Comparison of ENCODE assay signal across 8 mouse cellular contexts in the genomic region with DNA sequence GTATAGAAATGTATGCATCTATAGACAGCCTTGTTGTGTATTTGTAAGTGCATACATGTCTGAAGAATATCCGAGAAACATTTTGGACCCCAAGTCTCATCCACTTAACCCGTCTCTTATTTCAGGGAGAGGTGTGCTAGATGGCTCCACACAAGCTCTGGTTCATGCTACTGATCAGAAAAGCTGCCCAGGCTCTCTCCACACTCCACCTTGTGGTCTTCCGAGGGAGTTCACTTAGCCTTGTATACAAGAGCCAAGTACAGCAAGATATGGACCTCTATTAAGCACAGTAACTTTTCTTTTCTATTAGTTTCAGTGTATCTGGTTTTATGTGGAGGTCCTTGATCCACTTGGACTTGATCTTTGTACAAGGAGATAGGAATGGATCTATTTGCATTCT. TPM values are rescaled to one million over a fixed set of nuclear protein-coding genes. Genes with fewer than 3 reads are reported as not detected.
DNase-seq lines count a peak whose midpoint lies in the region; ATAC-seq and TF ChIP-seq lines count a peak whose summit lies in the region.

No protein-coding gene starts in this region.

- no peaks in the 10 kb centered on the region for H3K36me3 ChIP-seq in heart, embryonic 12.5 days

- H3K27ac ChIP-seq in heart, embryonic 12.5 days (ENCODE audit: poor library complexity, severe bottlenecking), result no peak overlapping the region

- H3K9ac ChIP-seq in heart, embryonic 12.5 days, result no peak overlapping the region

- no peak overlapping the region for H3K4me2 ChIP-seq in heart, embryonic 12.5 days

- WGBS in heart, embryonic 12.5 days, result 46% methylated on average over 3 of the region's 3 CpGs
- 40% methylated on average over 3 of the region's 3 CpGs for WGBS in lung, adult 2 months

- TF ChIP-seq CTCF in lung, adult 2 months (IDR thresholded peaks at IDR 0.05; ENCODE audit: insufficient read depth, low read length), result peak; percentile 57

- DNase-seq in heart, adult 8-10 months (ENCODE audit: low spot score), result peak; percentile 38
- peak; percentile 21 to 33 for DNase-seq in urinary bladder, adult 18-20 months (ENCODE audit: low spot score in 2 of 2)
- DNase-seq in urinary bladder, postnatal 4 days (ENCODE audit: low spot score in 2 of 2), result no peak
- peak; percentile 14 for DNase-seq in cerebellum, adult 8-10 months
- peak; percentile 41 to 55 for DNase-seq in heart, postnatal 36 days
- peak; percentile 14 for DNase-seq in lung, adult 2 months
- peak; percentile 64 for DNase-seq in testis, postnatal 10 days (ENCODE audit: low spot score)

- no peak for TF ChIP-seq POLR2A in lung, adult 2 months (IDR thresholded peaks at IDR 0.05; ENCODE audit: borderline replicate concordance, extremely low read depth, low read depth, low read length)

- ATAC-seq in heart, embryonic 12.5 days (ENCODE audit: insufficient number of reproducible peaks, low FRiP score), result no peak

- intact Hi-C loops in heart, postnatal 36 days (cut with DNase I), result loop anchor here (1.0 to 5.0 kb wide), 3 partner anchors 137 to 713 kb away; no protein-coding TSS in a partner anchor

- no peaks in the 10 kb centered on the region for H3K27me3 ChIP-seq in heart, embryonic 12.5 days (replicated peaks)

- H3K4me3 ChIP-seq in heart, embryonic 12.5 days, result no peak overlapping the region
- H3K4me3 ChIP-seq in lung, adult 2 months (replicated peaks; ENCODE audit: extremely low read depth, low read depth, low read length), result no peak overlapping the region

- H3K4me1 ChIP-seq in heart, embryonic 12.5 days (replicated peaks), result no peaks in the 10 kb centered on the region
- no peaks in the 10 kb centered on the region for H3K4me1 ChIP-seq in lung, adult 2 months (ENCODE audit: control insufficient read depth, insufficient read depth, low read length)

- H3K9me3 ChIP-seq in heart, embryonic 12.5 days (replicated peaks), result no peaks in the 10 kb centered on the region

RNA-seq across cellular contexts. Expression of a gene that starts 36.9 kb away (rescaled TPM):
- total RNA-seq in heart, adult 8-10 months (2022), result 10 to 100 TPM; 14.2 to 25.5 (median 15.2) TPM
- 0.08 and 0.15 TPM in 2 replicates for polyA plus RNA-seq in heart, embryonic 12.5 days (2016; fragmentation: Nextera tagmentation; extraction: Ambion mirVana)
- 10 to 100 TPM; 14.8 to 18.6 TPM for total RNA-seq in heart, postnatal 36 days (2021)
- polyA plus RNA-seq in lung, adult 2 months (2012; rRNA removed), result 3.2 and 5.1 TPM in 2 replicates

Comparison
In these comparisons a context has a peak if more than half of its experiments do, and no peak if none do; other contexts are left out.
1. DNase-seq: peak in heart, adult 8-10 months (single experiment), urinary bladder, adult 18-20 months (2 of 2), cerebellum, adult 8-10 months (single experiment), heart, postnatal 36 days (2 of 2), lung, adult 2 months (single experiment) and testis, postnatal 10 days (single experiment); none in urinary bladder, postnatal 4 days (0 of 2).